Mouse (Mus musculus): ENCODE results near the gene Slc37a3.
"Not testable (repeated sequence)": the region's sequence is repeated elsewhere in the genome, so short reads cannot be mapped to it uniquely, and the experiment has no call there.

Slc37a3 gene

GRCm38 (mm10) chr6:39377311-39377827 is at the start of gene Slc37a3:
Slc37a3 (minus strand) TSS chr6:39377675.
- peak; percentile 68 for DNase-seq (ENCODE audit: low spot score)

DNA sequence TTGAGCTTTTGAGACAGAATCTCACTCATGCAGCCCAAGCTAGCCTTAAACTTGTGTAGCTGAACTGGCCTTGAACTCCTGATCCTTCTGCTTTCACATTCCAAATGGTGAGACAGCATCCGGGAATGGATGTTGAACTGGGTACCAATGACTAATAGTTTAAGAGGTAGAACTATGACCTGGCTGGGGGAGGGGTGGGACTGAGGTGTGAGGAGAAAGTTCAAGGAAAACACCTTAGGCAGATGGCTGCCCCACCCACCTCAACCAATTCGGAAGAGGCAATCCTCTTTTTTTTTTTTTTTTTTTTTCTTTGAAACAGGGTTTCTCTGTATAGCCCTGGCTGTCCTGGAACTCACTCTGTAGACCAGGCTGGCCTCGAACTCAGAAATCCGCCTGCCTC is 49.2 kb upstream of the Slc37a3 start:
- DNase-seq (ENCODE audit: low spot score) = no peak

DNA sequence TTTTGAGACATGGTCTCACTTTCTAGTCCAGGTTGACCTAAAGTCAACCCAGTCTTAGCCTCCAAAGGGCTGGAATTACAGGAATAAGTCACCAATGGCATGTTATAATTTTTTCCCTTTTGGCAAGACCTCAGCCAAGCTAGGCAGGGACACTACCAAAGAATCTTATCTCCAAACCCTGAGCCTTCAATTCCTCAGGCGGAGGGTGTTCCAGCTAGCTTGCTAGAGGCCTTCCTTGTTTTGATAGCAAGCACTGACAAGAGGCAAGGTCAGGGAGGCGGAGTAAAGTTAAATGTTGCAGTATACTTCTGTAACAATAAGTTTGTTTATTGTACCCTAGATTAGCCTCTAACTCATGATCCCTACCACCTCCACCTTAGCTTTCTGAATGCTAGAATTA is 47.7 kb upstream of the Slc37a3 start:
- DNase-seq (ENCODE audit: low spot score) = no peak

DNA sequence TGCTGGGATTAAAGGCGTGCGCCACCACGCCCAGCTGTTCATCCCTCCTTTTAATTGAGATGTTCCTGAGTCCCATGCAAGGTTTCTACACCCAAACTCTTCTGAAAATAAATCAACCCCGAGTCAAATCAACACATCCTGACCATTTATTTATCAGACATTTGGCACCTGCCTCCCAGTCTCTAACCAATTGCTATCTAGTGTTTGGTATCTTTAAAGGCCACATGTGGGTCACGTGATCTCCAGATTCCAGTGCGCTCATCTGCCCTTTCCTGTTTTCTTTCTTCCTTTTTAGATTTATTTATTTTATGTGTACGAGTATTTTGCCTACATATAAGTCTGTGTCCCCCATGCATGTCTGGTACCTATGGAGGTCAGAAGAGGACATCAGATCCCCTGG is 46.2 kb upstream of the Slc37a3 start:
- DNase-seq (ENCODE audit: low spot score) = no peak

GRCm38 (mm10) chr6:39423130-39423551 is 45.7 kb upstream of the Slc37a3 start:
- DNase-seq (ENCODE audit: low spot score) = no peak

- no peak for DNase-seq (ENCODE audit: low spot score)
These were observed 43.4 kb upstream of the Slc37a3 start for GRCm38 (mm10) chr6:39420867-39421266.

- DNase-seq (ENCODE audit: low spot score) = peak; percentile 57
These were observed 42.6 kb upstream of the Slc37a3 start, which contains the start of gene Mkrn1 for GRCm38 (mm10) chr6:39419851-39420721. Mkrn1 (minus strand) TSS chr6:39420462.

GRCm38 (mm10) chr6:39419386-39419850 is 41.9 kb upstream of the Slc37a3 start:
- no peak for DNase-seq (ENCODE audit: low spot score)

- not testable (repeated sequence) for DNase-seq (ENCODE audit: low spot score)
These were observed 39.2 kb upstream of the Slc37a3 start for GRCm38 (mm10) chr6:39416654-39417053.

DNA sequence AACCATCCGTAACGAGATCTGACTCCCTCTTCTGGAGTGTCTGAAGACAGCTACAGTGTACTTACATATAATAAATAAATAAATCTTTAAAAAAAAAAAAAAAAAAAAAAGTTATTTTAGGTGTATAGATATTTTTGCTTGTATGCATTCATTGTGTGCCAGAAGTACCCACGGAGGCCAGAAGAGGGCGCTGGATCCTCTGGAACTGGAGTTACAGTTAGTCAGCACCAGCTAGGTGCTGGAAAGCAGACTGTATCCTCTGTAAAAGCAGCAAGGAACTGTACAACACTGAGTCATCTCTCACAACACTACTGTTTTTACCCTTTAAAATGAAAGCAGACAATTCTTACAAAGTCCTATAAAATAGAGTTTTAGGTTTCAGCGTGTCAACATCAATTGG is 38.3 kb upstream of the Slc37a3 start:
- DNase-seq (ENCODE audit: low spot score) = peak; percentile 47

- DNase-seq (ENCODE audit: low spot score) = no peak
These were observed 36.6 kb upstream of the Slc37a3 start for GRCm38 (mm10) chr6:39414106-39414505.

DNA sequence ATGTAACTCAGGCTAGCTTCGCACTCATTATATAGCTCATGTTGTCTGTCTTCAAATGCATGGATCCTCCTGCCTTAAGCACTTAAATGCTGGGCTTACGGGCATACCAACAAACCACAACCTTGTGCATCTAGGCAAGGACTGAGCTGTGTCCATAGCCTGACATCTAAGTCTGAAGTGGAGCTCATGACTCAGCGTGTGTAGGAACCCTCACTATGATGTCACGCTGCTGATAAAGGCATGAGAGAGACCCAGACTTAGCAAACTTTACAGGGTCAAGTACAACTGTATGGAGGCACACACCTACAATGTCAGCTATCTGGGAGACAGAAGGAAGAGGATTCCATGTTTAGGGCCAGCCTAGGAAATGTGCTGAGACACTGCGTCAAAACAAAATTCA is 29.0 kb upstream of the Slc37a3 start:
- no peak for DNase-seq (ENCODE audit: low spot score)

DNA sequence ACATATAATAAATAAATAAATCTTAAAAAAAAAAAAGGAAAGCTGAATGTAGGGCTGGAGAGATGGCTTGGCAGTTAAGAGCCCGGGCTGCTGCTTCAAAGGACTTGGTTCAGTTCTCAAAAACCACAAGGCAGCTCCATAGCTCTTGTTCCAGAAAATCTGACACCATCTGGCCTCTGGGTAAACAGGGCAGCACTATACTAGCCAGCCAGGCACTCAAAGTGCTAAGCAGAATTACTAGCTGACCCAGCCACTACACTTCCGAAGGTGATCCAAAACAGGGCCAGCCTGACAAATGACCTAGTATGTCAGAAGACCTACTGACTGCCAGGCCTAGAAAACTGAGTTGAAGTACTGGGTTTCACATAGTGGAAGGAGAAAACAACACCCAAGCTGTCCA is 25.7 kb upstream of the Slc37a3 start:
- no peak for DNase-seq (ENCODE audit: low spot score)

DNA sequence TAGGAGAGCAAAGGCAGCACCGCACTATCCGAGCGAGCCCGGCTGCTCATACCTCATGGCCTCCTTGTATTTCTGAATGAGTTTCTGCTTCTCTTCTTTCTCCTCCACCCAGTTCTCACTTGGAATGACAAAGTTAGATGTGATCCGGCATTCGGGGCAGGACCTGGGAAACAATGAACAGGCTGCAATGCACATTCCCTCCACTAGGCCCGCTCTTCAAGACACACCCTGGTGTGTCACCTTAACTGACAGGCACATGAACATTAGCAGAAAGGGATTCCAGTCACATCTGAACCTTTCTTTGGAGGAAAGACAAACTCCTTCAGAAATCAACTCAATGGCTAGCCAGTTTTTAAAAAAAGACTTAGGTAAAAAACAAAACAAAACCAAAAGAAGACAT is 22.9 kb upstream of the Slc37a3 start:
- DNase-seq (ENCODE audit: low spot score) = no peak

- DNase-seq (ENCODE audit: low spot score) = no peak
These were observed 20.9 kb upstream of the Slc37a3 start for GRCm38 (mm10) chr6:39398342-39398741.

- DNase-seq (ENCODE audit: low spot score) = no peak
These were observed 19.6 kb upstream of the Slc37a3 start for GRCm38 (mm10) chr6:39397046-39397445.

DNA sequence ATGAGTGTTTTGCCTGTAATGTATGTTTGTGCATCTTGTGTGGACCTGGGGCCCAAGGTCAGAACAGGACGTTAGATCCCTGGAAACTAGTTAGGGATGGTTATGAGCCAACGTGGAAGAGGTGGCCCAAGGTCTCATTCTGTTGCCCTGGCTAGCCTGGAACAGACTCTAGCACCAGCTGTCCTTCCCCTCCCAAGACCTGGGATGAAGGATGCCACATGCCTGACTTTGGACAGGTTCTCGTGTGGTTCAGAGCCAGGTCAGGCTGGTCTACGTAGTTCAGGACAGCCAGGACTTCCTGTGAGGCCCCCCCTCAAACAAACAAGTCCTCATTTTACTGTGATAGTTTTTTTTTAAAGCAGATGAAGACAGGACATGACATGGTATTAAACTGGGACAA is 18.4 kb upstream of the Slc37a3 start:
- no peak for DNase-seq (ENCODE audit: low spot score)

DNA sequence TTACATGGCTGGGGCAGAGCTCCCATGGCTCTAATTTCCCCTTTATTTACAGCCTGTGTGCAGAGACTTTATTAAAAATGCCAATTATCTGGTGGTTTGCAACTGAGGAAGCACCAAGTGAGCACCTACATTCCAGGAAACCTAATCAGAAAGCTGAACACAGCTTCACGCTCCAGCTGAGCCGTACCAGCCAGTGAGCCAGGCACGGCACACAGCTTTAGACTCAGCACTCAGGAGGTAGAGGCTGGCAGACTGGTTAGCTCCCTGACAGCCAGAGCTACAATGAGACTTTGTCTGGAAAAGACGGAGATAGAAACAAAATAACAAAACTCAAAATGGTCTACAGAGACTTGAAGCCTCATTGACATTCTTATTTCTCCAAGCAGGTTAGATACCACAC is 18.0 kb upstream of the Slc37a3 start:
- DNase-seq (ENCODE audit: low spot score) = no peak

DNA sequence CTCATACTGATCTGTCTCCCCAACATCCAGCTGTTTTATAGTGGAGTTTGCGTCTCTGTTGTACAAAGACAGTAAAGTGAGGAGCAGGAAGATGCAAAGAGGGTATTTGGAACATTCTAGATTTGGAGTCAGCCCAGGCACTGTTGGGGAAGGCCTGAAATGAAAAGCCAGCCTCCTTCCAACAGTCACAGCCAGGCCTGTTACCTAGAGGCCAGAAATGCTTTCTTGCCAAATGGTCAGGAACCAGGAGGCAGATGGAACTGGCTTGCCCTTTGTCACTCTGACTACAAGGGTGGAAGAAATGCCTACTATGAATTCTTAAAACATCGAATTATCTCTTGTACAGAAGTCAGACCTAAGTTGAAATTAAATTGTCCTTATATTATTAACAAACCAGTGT is 12.5 kb upstream of the Slc37a3 start:
- DNase-seq (ENCODE audit: low spot score) = no peak

DNA sequence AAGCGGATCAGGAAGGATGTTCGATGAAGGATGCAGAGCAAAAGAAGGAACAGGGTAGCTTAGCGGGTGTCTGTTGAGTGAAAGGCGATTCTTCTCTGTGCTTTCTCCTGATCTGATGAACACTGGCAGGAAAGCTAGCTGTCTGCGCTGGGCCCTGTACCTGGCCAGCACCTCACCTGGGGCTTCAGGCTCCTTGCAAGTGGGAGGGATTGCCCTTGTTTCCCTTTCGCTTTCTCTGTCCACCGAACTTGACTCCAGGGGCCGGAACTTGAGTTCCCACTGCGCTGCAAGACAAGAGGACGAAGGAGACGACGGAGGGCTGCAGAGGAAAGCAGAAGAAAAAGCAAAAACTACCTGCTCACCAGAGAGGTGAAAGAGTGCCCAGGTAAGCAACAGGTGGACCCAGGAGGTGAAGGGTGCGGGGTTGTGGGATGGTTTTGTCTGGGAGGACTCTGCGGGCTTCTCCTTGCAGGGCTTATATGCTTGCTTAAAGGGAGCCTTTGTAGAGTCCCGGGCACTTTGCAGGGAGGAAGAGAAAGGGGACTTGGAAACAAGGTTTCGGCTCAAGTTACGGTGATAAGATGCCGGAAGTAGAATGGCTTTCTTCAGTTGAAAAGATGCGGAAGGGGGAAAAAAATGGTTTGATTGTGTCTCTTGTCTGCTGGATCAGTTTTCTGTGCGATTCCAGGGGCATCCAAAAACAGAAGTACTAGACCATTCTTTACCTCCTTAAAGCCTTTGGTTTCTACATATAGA is 3.8 kb upstream of the Slc37a3 start, which contains the start of gene Rab19:
Gene Rab19, plus strand, starts transcription at position 51 of the 756 bp plus-strand sequence.
- peak; percentile 21 for DNase-seq (ENCODE audit: low spot score)

- no peak for DNase-seq (ENCODE audit: low spot score)
These were observed 2.8 kb upstream of the Slc37a3 start for GRCm38 (mm10) chr6:39380276-39380675.

DNA sequence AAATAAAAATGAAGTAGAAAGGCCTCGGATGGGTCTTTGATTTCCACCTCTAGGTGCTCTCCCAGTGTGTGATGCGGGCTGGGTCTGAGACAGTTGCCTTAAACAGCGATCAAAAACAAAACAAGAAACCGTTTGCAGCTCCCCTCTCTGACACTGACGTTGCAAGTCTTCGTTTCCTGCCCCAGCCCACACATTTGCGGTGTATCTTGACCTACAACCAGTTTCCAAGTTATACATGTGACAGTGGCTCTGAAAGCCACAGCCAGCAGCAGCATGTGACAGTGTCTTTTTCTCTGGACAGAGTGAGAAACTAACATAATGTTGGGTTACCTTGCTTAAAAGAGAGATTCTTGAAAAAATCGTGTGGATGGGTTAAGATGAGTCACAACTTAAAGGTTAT is 2.3 kb upstream of the Slc37a3 start:
- DNase-seq (ENCODE audit: low spot score) = no peak

- DNase-seq (ENCODE audit: low spot score) = no peak
These were observed 1.7 kb upstream of the Slc37a3 start for GRCm38 (mm10) chr6:39379224-39379623.

Measured in ovary, postnatal 14 days (tissue).